Mouse (Mus musculus) bone marrow, adult 2 months (tissue): Measurements from ENCODE around the gene Large1.

Source experiments
- CTCF ChIP-seq: fragments of 200-500 bp; IDR thresholded peaks from 2 replicates; pipeline ENCODE4 v1.5.1; 2011; ENCODE audit warnings: low read length, control low read depth; ENCODE audit not compliant: control insufficient read depth, insufficient read depth
- POLR2A ChIP-seq: fragments of 200-500 bp; IDR thresholded peaks from 2 replicates; pipeline ENCODE4 v1.6.1; 2011; ENCODE audit warnings: low read depth, mild to moderate bottlenecking, control low read depth, low read length, borderline replicate concordance; ENCODE audit not compliant: control insufficient read depth

GRCm38 (mm10) chr8:72777797-72778196, 575.5 kb downstream of the Large1 start:
- no peak for TF ChIP-seq CTCF
- TF ChIP-seq POLR2A, result no peak
